Mouse (Mus musculus) heart, postnatal 0 days (tissue): ENCODE measurements around the gene Tent4a.

Experiments used
- CTCF ChIP-seq: IDR thresholded peaks from 2 replicates; pipeline ENCODE4 v1.5.1; 2016; ENCODE audit warnings: antibody characterized with exemption, control low read depth, low read depth
- EP300 ChIP-seq: IDR thresholded peaks from 2 replicates; pipeline ENCODE4 v1.6.1; 2016; ENCODE audit warnings: antibody characterized with exemption, low read depth

DNA sequence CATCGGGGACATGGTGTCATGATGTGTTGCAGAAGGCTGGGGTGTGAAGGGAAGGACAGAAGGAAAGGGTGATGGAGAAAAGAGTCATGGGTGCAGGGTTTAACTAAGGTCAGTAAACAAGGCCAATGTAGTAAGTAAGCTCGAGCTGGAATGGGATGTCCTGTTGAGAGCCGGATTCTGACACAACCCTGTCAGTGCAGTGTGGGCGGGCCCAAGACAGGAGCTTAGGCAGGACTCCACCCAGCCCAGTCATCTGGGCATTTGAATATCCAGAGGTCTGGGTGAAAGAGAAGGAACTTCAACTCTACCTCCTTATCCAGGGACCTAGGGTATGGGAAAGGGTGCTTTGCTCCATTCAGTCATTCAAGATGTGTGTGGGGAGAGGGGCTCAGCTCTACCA, 3.9 kb upstream of the Tent4a start:
- TF ChIP-seq CTCF = no peak
- TF ChIP-seq EP300 = no peak
